Mouse (Mus musculus) heart, adult 8-10 months (tissue): ENCODE results near the gene Zfp768. TPM values are rescaled to one million over a fixed set of nuclear protein-coding genes. Genes with fewer than 3 reads are reported as not detected.
"Not testable (repeated sequence)": the region's sequence is repeated elsewhere in the genome, so short reads cannot be mapped to it uniquely, and the experiment has no call there.

Experiments used
- DNase-seq: peaks from one replicate; pipeline ENCODE4 v3.0.0; 2022; ENCODE audit warnings: low spot score
- total RNA-seq, 4 experiments: library from RNA; stranded (reverse); gene quantifications; 2 replicates each; pipeline ENCODE4 v1.2.4; 2022

Gene Zfp768
- total RNA-seq, result 10 to 100 TPM; 37.1 to 43.4 (median 41.5) TPM

GRCm38 (mm10) chr7:127345512-127346325 lies at the start of gene Zfp768:
Zfp768 (minus strand) TSS chr7:127345589.
- DNase-seq, result peak; percentile 95

GRCm38 (mm10) chr7:127393944-127394333 lies 48.5 kb upstream of the Zfp768 start:
- DNase-seq, result no peak

GRCm38 (mm10) chr7:127393157-127393943 lies 48.0 kb upstream of the Zfp768 start, which contains the start of gene E430018J23Rik:
E430018J23Rik (minus strand) TSS chr7:127393629.
- peak; percentile 100 for DNase-seq

- no peak for DNase-seq
These were observed 46.9 kb upstream of the Zfp768 start for GRCm38 (mm10) chr7:127392251-127392824.

GRCm38 (mm10) chr7:127391538-127391937 lies 46.1 kb upstream of the Zfp768 start:
- no peak for DNase-seq

GRCm38 (mm10) chr7:127390306-127390705 lies 44.9 kb upstream of the Zfp768 start:
- DNase-seq, result no peak

- not testable (repeated sequence) for DNase-seq
These were observed 42.8 kb upstream of the Zfp768 start for GRCm38 (mm10) chr7:127388201-127388600.

GRCm38 (mm10) chr7:127386641-127387392 lies 41.4 kb upstream of the Zfp768 start, which contains the start of gene 9130019O22Rik:
9130019O22Rik (minus strand) TSS chr7:127387166.
- DNase-seq, result peak; percentile 95

GRCm38 (mm10) chr7:127385560-127385959 lies 40.2 kb upstream of the Zfp768 start:
- DNase-seq, result not testable (repeated sequence)

- no peak for DNase-seq
These were observed 33.0 kb upstream of the Zfp768 start for GRCm38 (mm10) chr7:127378310-127378921.

GRCm38 (mm10) chr7:127375271-127376245 lies 30.2 kb upstream of the Zfp768 start, which contains the start of gene Zfp747:
Zfp747 (minus strand) TSS chr7:127376050.
- DNase-seq, result peak; percentile 97

- DNase-seq, result not testable (repeated sequence)
These were observed 26.5 kb upstream of the Zfp768 start for GRCm38 (mm10) chr7:127371870-127372269.

GRCm38 (mm10) chr7:127371213-127371612 lies 25.8 kb upstream of the Zfp768 start:
- no peak for DNase-seq

- DNase-seq, result no peak
These were observed 20.9 kb upstream of the Zfp768 start for GRCm38 (mm10) chr7:127366249-127366648.

GRCm38 (mm10) chr7:127364166-127364565 lies 18.8 kb upstream of the Zfp768 start:
- peak; percentile 46 for DNase-seq

- no peak for DNase-seq
These were observed 18.1 kb upstream of the Zfp768 start for GRCm38 (mm10) chr7:127363475-127363921.

- not testable (repeated sequence) for DNase-seq
These were observed 17.0 kb upstream of the Zfp768 start for GRCm38 (mm10) chr7:127362418-127362817.

GRCm38 (mm10) chr7:127361449-127361848 lies 16.1 kb upstream of the Zfp768 start:
- no peak for DNase-seq

- DNase-seq, result no peak
These were observed 14.9 kb upstream of the Zfp768 start for GRCm38 (mm10) chr7:127360265-127360664.
